Mouse (Mus musculus): ENCODE measurements around the gene Cds1. TPM values are rescaled to one million over a fixed set of nuclear protein-coding genes. Genes with fewer than 3 reads are reported as not detected.

Cds1 gene
- polyA plus RNA-seq, 1 experiment from 2014 or later, result 4.5 TPM

- H3K36me3 ChIP-seq (ENCODE audit: control insufficient read depth, insufficient read depth), result no peaks in the 10 kb centered on the region
- H3K9ac ChIP-seq (replicated peaks; ENCODE audit: low read depth, low read length), result no peak overlapping the region
- no peak for ATAC-seq
- H3K27me3 ChIP-seq (replicated peaks; ENCODE audit: control insufficient read depth, insufficient read depth, low read length), result no peaks in the 10 kb centered on the region
- 88% methylated on average over 2 of the region's 2 CpGs for WGBS
- no peaks in the 10 kb centered on the region for H3K9me3 ChIP-seq (ENCODE audit: control insufficient read depth, low read length)
- H3K4me2 ChIP-seq (ENCODE audit: low read length), result no peak overlapping the region
- no peak overlapping the region for H3K27ac ChIP-seq (ENCODE audit: low read length)
- H3K4me3 ChIP-seq (replicated peaks; ENCODE audit: low read length), result no peak overlapping the region
- H3K4me1 ChIP-seq (replicated peaks; ENCODE audit: control insufficient read depth, insufficient read depth, low read length), result no peaks in the 10 kb centered on the region
These were observed 22.9 kb upstream of the Cds1 start for GRCm38 (mm10) chr5:101742014-101742413.

DNA sequence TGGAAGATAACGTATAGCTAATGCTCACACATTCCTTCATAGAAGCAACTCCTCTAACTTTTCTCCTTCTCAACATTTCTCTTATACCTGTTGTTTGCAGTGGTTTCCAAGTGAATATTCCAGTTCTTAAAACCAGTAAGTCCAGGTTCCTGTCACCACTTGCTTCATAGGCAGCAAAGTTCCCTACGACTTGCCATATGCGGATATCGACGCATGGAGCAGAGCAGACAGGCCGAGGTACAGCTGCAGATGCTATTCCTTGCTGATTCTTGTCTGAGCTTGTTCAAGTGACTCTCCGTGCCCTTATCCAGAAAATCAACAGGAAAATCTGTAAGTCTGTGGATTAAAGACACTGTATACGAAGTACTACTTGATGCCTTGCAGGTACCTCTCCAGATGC, 22.5 kb upstream of the Cds1 start:
- 95% methylated on average over 8 of the region's 8 CpGs for WGBS
- ATAC-seq, result no peak
- no peaks in the 10 kb centered on the region for H3K36me3 ChIP-seq (ENCODE audit: control insufficient read depth, insufficient read depth)
- no peaks in the 10 kb centered on the region for H3K27me3 ChIP-seq (replicated peaks; ENCODE audit: control insufficient read depth, insufficient read depth, low read length)
- H3K27ac ChIP-seq (ENCODE audit: low read length), result no peak overlapping the region
- H3K9me3 ChIP-seq (ENCODE audit: control insufficient read depth, low read length), result no peaks in the 10 kb centered on the region
- no peaks in the 10 kb centered on the region for H3K4me1 ChIP-seq (replicated peaks; ENCODE audit: control insufficient read depth, insufficient read depth, low read length)
- H3K4me3 ChIP-seq (replicated peaks; ENCODE audit: low read length), result no peak overlapping the region
- H3K4me2 ChIP-seq (ENCODE audit: low read length), result no peak overlapping the region
- H3K9ac ChIP-seq (replicated peaks; ENCODE audit: low read depth, low read length), result no peak overlapping the region

GRCm38 (mm10) chr5:101744886-101745285, 20.0 kb upstream of the Cds1 start:
- H3K4me3 ChIP-seq (replicated peaks; ENCODE audit: low read length), result no peak overlapping the region
- H3K36me3 ChIP-seq (ENCODE audit: control insufficient read depth, insufficient read depth), result no peaks in the 10 kb centered on the region
- no peak for ATAC-seq
- no peaks in the 10 kb centered on the region for H3K9me3 ChIP-seq (ENCODE audit: control insufficient read depth, low read length)
- 75% methylated on average over 6 of the region's 6 CpGs for WGBS
- H3K27me3 ChIP-seq (replicated peaks; ENCODE audit: control insufficient read depth, insufficient read depth, low read length), result no peaks in the 10 kb centered on the region
- H3K4me2 ChIP-seq (ENCODE audit: low read length), result no peak overlapping the region
- H3K4me1 ChIP-seq (replicated peaks; ENCODE audit: control insufficient read depth, insufficient read depth, low read length), result no peaks in the 10 kb centered on the region
- no peak overlapping the region for H3K27ac ChIP-seq (ENCODE audit: low read length)
- no peak overlapping the region for H3K9ac ChIP-seq (replicated peaks; ENCODE audit: low read depth, low read length)

GRCm38 (mm10) chr5:101753680-101754079, 11.2 kb upstream of the Cds1 start:
- no peaks in the 10 kb centered on the region for H3K36me3 ChIP-seq (ENCODE audit: control insufficient read depth, insufficient read depth)
- no peak overlapping the region for H3K27ac ChIP-seq (ENCODE audit: low read length)
- H3K9me3 ChIP-seq (ENCODE audit: control insufficient read depth, low read length), result no peaks in the 10 kb centered on the region
- H3K4me1 ChIP-seq (replicated peaks; ENCODE audit: control insufficient read depth, insufficient read depth, low read length), result no peaks in the 10 kb centered on the region
- no peaks in the 10 kb centered on the region for H3K27me3 ChIP-seq (replicated peaks; ENCODE audit: control insufficient read depth, insufficient read depth, low read length)
- WGBS, result 73% methylated on average over 1 of the region's 1 CpGs
- no peak overlapping the region for H3K4me3 ChIP-seq (replicated peaks; ENCODE audit: low read length)
- no peak overlapping the region for H3K9ac ChIP-seq (replicated peaks; ENCODE audit: low read depth, low read length)
- no peak overlapping the region for H3K4me2 ChIP-seq (ENCODE audit: low read length)
- ATAC-seq, result no peak

DNA sequence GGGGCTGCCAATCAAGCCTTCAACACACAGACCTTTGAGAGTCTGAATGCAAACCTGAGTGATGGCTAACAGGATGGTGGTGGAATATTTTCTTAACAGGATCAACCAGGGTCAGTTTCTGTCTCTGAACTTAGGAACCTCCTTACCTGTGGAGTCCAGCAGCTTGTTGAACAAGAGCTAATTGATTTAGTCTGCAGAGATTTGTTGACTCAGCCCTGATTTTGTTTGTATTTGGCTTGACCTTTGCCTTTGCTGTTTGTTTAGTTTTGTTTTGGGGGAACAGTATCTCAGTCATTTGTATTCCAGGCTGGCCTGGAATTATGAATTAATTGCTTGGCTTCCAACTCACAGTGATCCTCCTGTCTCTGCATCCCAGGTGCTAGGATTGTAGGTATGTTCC, 7.3 kb upstream of the Cds1 start:
- no peaks in the 10 kb centered on the region for H3K9me3 ChIP-seq (ENCODE audit: control insufficient read depth, low read length)
- no peak for ATAC-seq
- no peaks in the 10 kb centered on the region; the same call in 1 of the 2 replicates for H3K4me1 ChIP-seq (replicated peaks; ENCODE audit: control insufficient read depth, insufficient read depth, low read length)
- no peak overlapping the region for H3K4me3 ChIP-seq (replicated peaks; ENCODE audit: low read length)
- H3K36me3 ChIP-seq (ENCODE audit: control insufficient read depth, insufficient read depth), result no peaks in the 10 kb centered on the region
- no peak overlapping the region for H3K4me2 ChIP-seq (ENCODE audit: low read length)
- no peak overlapping the region for H3K9ac ChIP-seq (replicated peaks; ENCODE audit: low read depth, low read length)
- H3K27me3 ChIP-seq (replicated peaks; ENCODE audit: control insufficient read depth, insufficient read depth, low read length), result no peaks in the 10 kb centered on the region
- no peak overlapping the region for H3K27ac ChIP-seq (ENCODE audit: low read length)

- no peak for ATAC-seq
- Histone ChIP-seq H3K27me3 (replicated peaks; ENCODE audit: control insufficient read depth, insufficient read depth, low read length) (peaks cover 20% of the 10 kb centered on the region), H3K36me3 (ENCODE audit: control insufficient read depth, insufficient read depth) (no peaks in the 10 kb centered on the region), H3K4me1 (replicated peaks; ENCODE audit: control insufficient read depth, insufficient read depth, low read length) (peaks cover 5% of the 10 kb centered on the region), H3K9me3 (ENCODE audit: control insufficient read depth, low read length) (no peaks in the 10 kb centered on the region), H3K9ac (replicated peaks; ENCODE audit: low read depth, low read length) (no peak overlapping the region), H3K4me2 (ENCODE audit: low read length) (no peak overlapping the region), H3K4me3 (replicated peaks; ENCODE audit: low read length) (no peak overlapping the region), H3K27ac (ENCODE audit: low read length) (no peak overlapping the region)
- 57% methylated on average over 4 of the region's 4 CpGs for WGBS
These were observed 3.2 kb upstream of the Cds1 start for GRCm38 (mm10) chr5:101761685-101762084.

GRCm38 (mm10) chr5:101763571-101763970, 1.4 kb upstream of the Cds1 start:
- Histone ChIP-seq H3K4me1 (replicated peaks; ENCODE audit: control insufficient read depth, insufficient read depth, low read length) (peaks cover 5% of the 10 kb centered on the region), H3K9ac (replicated peaks; ENCODE audit: low read depth, low read length) (no peak overlapping the region), H3K4me2 (ENCODE audit: low read length) (no peak overlapping the region), H3K9me3 (ENCODE audit: control insufficient read depth, low read length) (no peaks in the 10 kb centered on the region), H3K27ac (ENCODE audit: low read length) (no peak overlapping the region), H3K36me3 (ENCODE audit: control insufficient read depth, insufficient read depth) (no peaks in the 10 kb centered on the region), H3K27me3 (replicated peaks; ENCODE audit: control insufficient read depth, insufficient read depth, low read length) (peaks cover 35% of the 10 kb centered on the region), H3K4me3 (replicated peaks; ENCODE audit: low read length) (no peak overlapping the region)
- WGBS, result 17% methylated on average over 2 of the region's 2 CpGs
- ATAC-seq, result no peak

DNA sequence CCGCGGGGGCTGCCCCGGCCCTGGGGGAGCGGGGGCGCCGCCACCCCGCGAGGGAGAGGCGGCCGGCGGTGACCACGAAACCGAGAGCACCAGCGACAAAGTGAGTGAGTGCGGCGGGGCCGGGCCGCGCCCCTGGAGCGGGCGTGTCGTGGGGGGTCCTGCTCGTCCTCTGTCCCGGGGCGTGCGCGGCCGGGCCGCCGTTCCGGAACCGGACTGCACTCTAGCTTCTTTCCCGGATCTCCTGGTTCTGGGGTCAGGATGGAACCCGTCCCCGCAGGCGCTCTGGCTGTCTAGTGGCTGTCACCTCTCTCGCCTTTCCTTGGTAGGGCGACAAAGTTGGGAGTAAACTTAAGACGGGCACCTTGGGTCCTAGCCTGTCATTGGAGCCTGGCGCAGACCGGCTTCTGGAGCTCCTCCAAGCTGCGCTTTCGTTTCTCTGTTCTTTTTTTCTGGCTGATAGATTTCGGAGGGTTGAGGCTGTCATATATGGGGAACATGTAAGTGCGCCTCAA, 516 bp downstream of the Cds1 start:
- Histone ChIP-seq H3K9me3 (ENCODE audit: control insufficient read depth, low read length) (no peaks in the 10 kb centered on the region), H3K27me3 (replicated peaks; ENCODE audit: control insufficient read depth, insufficient read depth, low read length) (peaks cover 36% of the 10 kb centered on the region), H3K9ac (replicated peaks; ENCODE audit: low read depth, low read length) (peak overlapping the region; percentile 73), H3K27ac (ENCODE audit: low read length) (no peak overlapping the region), H3K4me1 (replicated peaks; ENCODE audit: control insufficient read depth, insufficient read depth, low read length) (peaks cover 5% of the 10 kb centered on the region), H3K4me2 (ENCODE audit: low read length) (peak overlapping the region; percentile 91), H3K4me3 (replicated peaks; ENCODE audit: low read length) (peak overlapping the region; percentile 77), H3K36me3 (ENCODE audit: control insufficient read depth, insufficient read depth) (no peaks in the 10 kb centered on the region)
- under 1% methylated on average over 39 of the region's 45 CpGs for WGBS
- no peak; the same call in 1 of the 2 replicates for ATAC-seq

- WGBS, result 44% methylated on average over 6 of the region's 6 CpGs
- Histone ChIP-seq H3K9me3 (ENCODE audit: control insufficient read depth, low read length) (no peaks in the 10 kb centered on the region), H3K4me2 (ENCODE audit: low read length) (no peak overlapping the region), H3K4me3 (replicated peaks; ENCODE audit: low read length) (no peak overlapping the region), H3K4me1 (replicated peaks; ENCODE audit: control insufficient read depth, insufficient read depth, low read length) (peaks cover 5% of the 10 kb centered on the region), H3K9ac (replicated peaks; ENCODE audit: low read depth, low read length) (no peak overlapping the region), H3K27me3 (replicated peaks; ENCODE audit: control insufficient read depth, insufficient read depth, low read length) (peaks cover 36% of the 10 kb centered on the region), H3K27ac (ENCODE audit: low read length) (no peak overlapping the region), H3K36me3 (ENCODE audit: control insufficient read depth, insufficient read depth) (no peaks in the 10 kb centered on the region)
- ATAC-seq, result no peak
These were observed 1.3 kb downstream of the Cds1 start for GRCm38 (mm10) chr5:101766248-101766647.

GRCm38 (mm10) chr5:101767086-101767485, 2.2 kb downstream of the Cds1 start:
- no peak for ATAC-seq
- no peak overlapping the region for H3K27ac ChIP-seq (ENCODE audit: low read length)
- peaks cover 5% of the 10 kb centered on the region for H3K4me1 ChIP-seq (replicated peaks; ENCODE audit: control insufficient read depth, insufficient read depth, low read length)

More at GRCm38 (mm10) chr5:101767086-101767485, 2.2 kb downstream of the Cds1 start:
- peaks cover 39% of the 10 kb centered on the region for H3K27me3 ChIP-seq (replicated peaks; ENCODE audit: control insufficient read depth, insufficient read depth, low read length)
- 61% methylated on average over 5 of the region's 5 CpGs for WGBS
- no peak overlapping the region for H3K4me2 ChIP-seq (ENCODE audit: low read length)
- H3K9ac ChIP-seq (replicated peaks; ENCODE audit: low read depth, low read length), result no peak overlapping the region
- H3K36me3 ChIP-seq (ENCODE audit: control insufficient read depth, insufficient read depth), result no peaks in the 10 kb centered on the region
- H3K9me3 ChIP-seq (ENCODE audit: control insufficient read depth, low read length), result no peaks in the 10 kb centered on the region
- no peak overlapping the region for H3K4me3 ChIP-seq (replicated peaks; ENCODE audit: low read length)

All from forebrain, embryonic 16.5 days (tissue).